Mouse (Mus musculus) lung, embryonic 15.5 days (tissue): ENCODE measurements around the gene Rrnad1. TPM values are rescaled to one million over a fixed set of nuclear protein-coding genes. Genes with fewer than 3 reads are reported as not detected.

ENCODE experiments used
- ATAC-seq: fragments of 200-750 bp; cut with Nextera tagmentation; 2 replicates; pipeline ENCODE4 v1.8.0; 2017; ENCODE audit warnings: moderate number of reproducible peaks, borderline replicate concordance; ENCODE audit not compliant: low FRiP score, low TSS enrichment; ENCODE audit errors: extremely low read depth
- H3K27ac ChIP-seq: fragments of 300-500 bp; sonication (generic); 2 replicates; pipeline ENCODE4 v1.5.1; 2015; ENCODE audit warnings: moderate library complexity, mild to moderate bottlenecking, inconsistent platforms
- H3K27me3 ChIP-seq: fragments of 300-500 bp; sonication (generic); 2 replicates; pipeline ENCODE4 v1.6.1; 2015; ENCODE audit warnings: inconsistent platforms
- H3K36me3 ChIP-seq: fragments of 300-500 bp; sonication (generic); 2 replicates; pipeline ENCODE4 v1.6.1; 2015; ENCODE audit warnings: inconsistent platforms
- H3K4me1 ChIP-seq: fragments of 300-500 bp; sonication (generic); 2 replicates; pipeline ENCODE4 v1.6.1; 2015; ENCODE audit warnings: inconsistent platforms
- H3K4me2 ChIP-seq: fragments of 300-500 bp; sonication (generic); 2 replicates; pipeline ENCODE4 v1.6.1; 2015; ENCODE audit warnings: inconsistent platforms, mild to moderate bottlenecking, moderate library complexity
- H3K4me3 ChIP-seq: fragments of 300-500 bp; sonication (generic); 2 replicates; pipeline ENCODE4 v1.5.1; 2015; ENCODE audit warnings: mild to moderate bottlenecking, inconsistent platforms
- H3K9ac ChIP-seq: fragments of 300-500 bp; sonication (generic); 2 replicates; pipeline ENCODE4 v1.6.1; 2015; ENCODE audit warnings: inconsistent platforms
- H3K9me3 ChIP-seq: fragments of 300-500 bp; sonication (generic); 2 replicates; pipeline ENCODE4 v1.6.1; 2016; ENCODE audit warnings: inconsistent platforms
- WGBS: fragments of 180-500 bp; shearing (Covaris S2); methylation state at CpG from one replicate; pipeline ENCODE4 v1.1.7; 2015; 5-methylcytosine and 5-hydroxymethylcytosine counted together
- polyA plus RNA-seq: library from polyadenylated mRNA; unstranded; fragments of >200 nt; fragmentation: Nextera tagmentation; extraction: Ambion mirVana; gene quantifications from 2 replicates; pipeline ENCODE4 v1.2.1, GENCODE M21; 2015

Gene Rrnad1
- 18.3 and 18.5 TPM in 2 replicates for polyA plus RNA-seq

DNA sequence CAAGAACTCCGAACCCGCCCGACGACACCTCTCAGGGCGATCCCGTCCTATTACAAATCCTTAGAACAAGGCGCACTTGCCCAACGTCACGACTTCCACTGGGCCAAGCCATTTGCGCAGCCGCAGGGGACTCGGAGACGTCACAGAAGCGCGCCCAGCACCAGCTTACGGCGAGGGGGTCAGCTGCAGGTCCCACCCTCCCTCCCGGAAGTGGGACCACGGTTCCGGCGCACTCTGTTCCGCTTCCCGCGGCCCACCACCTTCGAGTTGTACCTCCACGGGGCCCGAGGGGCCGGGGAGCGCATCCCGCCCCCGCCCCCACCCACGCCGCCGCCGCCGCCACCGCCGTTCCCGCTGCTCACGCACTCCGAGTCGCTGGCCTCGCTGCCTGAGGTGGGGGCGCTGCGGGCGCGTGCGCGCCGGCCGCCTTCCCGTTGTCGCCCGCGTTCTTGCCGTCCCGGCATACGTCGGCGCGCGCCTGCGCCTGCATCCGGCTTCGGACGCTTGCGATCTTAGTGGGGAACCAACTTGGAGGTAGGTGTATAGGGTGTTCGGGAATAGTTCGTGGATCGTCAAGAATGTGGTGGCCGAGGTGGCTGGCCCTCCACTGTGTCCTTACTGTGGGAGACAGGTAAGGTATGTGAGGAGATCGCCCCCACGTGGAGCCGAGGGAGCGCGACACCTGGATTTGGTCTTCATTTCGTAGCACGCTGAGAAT is at the start of gene Rrnad1, which contains the start of gene Isg20l2:
Gene Rrnad1 (minus strand): TSS at position 640 of the 718 bp plus-strand sequence.
Gene Isg20l2 (plus strand): TSS at position 237 of the 718 bp plus-strand sequence.
- H3K4me2 ChIP-seq: peak within 1 kb of the TSS; percentile 72
- WGBS: under 1% methylated on average over 73 of the region's 78 CpGs
- H3K9ac ChIP-seq: peak within 1 kb of the TSS; percentile 96
- peaks cover 30% of the 10 kb centered on the region for H3K4me1 ChIP-seq
- peaks cover 52% of the 10 kb centered on the region for H3K36me3 ChIP-seq
- H3K27me3 ChIP-seq: no peaks in the 10 kb centered on the region
- peak within 1 kb of the TSS; percentile 89 for H3K27ac ChIP-seq
- no peaks in the 10 kb centered on the region for H3K9me3 ChIP-seq
- peak; percentile 97 for ATAC-seq
- H3K4me3 ChIP-seq: peak within 1 kb of the TSS; percentile 93

DNA sequence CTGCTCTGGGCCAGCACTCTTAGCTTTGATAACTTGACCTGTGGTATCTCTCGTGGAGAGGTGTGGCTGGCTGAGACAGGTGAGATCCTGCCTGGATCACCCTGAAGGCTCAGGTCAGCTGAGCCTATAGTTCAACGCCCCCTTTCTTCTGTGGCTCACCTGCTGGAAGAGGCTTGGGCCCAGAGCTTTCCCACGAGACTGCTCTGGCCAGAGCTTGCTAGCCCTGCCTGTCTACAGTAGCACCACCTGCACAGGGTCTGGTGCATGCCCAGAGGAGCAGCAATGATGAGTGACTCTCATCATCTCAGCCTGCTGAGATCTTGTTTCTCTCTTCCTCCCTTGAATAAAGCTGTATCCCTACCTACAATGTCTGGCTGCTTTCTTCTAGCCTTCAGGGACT is 49.6 kb upstream of the Rrnad1 start:
- peaks cover 46% of the 10 kb centered on the region for H3K4me1 ChIP-seq

DNA sequence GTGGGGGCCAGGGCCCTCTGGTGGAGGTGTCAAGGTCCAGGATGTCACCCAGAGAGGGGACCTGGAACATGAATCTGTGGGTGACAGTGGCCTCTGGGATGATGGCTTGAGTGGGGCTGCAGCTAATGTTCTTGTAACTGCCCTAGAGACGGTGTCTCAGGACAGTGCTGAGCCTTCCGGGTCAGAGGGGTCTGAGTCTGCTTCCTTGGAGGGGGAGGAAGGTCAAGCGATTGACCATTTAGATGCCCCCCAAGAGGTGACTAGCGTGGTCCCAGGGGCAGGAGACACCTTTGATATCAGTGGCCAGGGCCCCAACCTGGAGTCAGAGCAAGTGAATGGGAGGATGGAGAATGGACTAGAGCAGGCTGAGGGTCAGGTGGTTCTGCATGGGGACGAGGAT is 49.0 kb upstream of the Rrnad1 start:
- no peaks in the 10 kb centered on the region for H3K27me3 ChIP-seq
- no peaks in the 10 kb centered on the region for H3K9me3 ChIP-seq
- WGBS: 80% methylated on average over 5 of the region's 5 CpGs
- no peak overlapping the region for H3K9ac ChIP-seq
- peaks cover 6% of the 10 kb centered on the region for H3K36me3 ChIP-seq
- no peak overlapping the region for H3K4me2 ChIP-seq
- peaks cover 44% of the 10 kb centered on the region for H3K4me1 ChIP-seq
- no peak for ATAC-seq
- no peak overlapping the region for H3K27ac ChIP-seq
- H3K4me3 ChIP-seq: no peak overlapping the region

More for the DNA sequence above, 49.6 kb upstream of the Rrnad1 start:
- no peaks in the 10 kb centered on the region for H3K27me3 ChIP-seq
- no peaks in the 10 kb centered on the region for H3K9me3 ChIP-seq
- peaks cover 6% of the 10 kb centered on the region for H3K36me3 ChIP-seq
- ATAC-seq: no peak
- no peak overlapping the region for H3K27ac ChIP-seq
- 55% methylated on average over 3 of the region's 3 CpGs for WGBS
- H3K4me2 ChIP-seq: no peak overlapping the region
- no peak overlapping the region for H3K9ac ChIP-seq
- no peak overlapping the region for H3K4me3 ChIP-seq

DNA sequence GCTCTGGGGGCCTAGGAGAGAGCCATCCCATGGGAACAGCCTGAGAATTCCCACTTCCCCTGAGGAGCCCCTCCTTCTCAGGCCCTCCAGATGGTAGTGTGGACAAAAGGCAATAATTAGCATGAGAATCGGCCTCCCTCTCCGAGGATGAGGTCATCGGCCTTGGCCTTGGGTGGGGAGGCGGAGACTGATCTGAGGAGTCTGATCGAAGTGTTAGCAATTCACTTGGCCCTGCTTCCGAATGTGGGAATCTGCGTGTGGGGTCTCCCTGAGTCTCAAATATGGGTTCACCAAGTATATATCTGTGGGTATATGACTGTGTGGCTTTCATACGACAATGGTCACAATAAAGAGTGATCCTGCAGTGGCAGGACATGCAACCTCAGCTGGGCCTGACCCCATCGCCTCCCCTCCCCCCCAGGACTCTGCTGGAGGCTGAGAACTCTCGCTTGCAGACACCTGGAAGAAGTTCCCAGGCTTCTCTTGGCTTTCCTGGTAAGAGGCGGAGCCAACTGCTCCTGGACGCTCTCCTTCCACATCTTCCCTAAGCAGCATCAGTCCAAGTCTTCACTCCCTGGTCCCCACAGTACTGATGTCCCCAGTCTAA is 44.0 kb upstream of the Rrnad1 start:
- Histone ChIP-seq H3K9ac (no peak overlapping the region), H3K27me3 (peaks cover 3% of the 10 kb centered on the region; the same call in 1 of the 2 replicates), H3K4me1 (peaks cover 47% of the 10 kb centered on the region), H3K4me2 (peak overlapping the region; percentile 91), H3K9me3 (no peaks in the 10 kb centered on the region), H3K27ac (peak overlapping the region; percentile 61), H3K4me3 (peak overlapping the region; percentile 59), H3K36me3 (peaks cover 6% of the 10 kb centered on the region)
- 28% methylated on average over 12 of the region's 12 CpGs for WGBS
- ATAC-seq: peak; percentile 23; the same call in 1 of the 2 replicates

DNA sequence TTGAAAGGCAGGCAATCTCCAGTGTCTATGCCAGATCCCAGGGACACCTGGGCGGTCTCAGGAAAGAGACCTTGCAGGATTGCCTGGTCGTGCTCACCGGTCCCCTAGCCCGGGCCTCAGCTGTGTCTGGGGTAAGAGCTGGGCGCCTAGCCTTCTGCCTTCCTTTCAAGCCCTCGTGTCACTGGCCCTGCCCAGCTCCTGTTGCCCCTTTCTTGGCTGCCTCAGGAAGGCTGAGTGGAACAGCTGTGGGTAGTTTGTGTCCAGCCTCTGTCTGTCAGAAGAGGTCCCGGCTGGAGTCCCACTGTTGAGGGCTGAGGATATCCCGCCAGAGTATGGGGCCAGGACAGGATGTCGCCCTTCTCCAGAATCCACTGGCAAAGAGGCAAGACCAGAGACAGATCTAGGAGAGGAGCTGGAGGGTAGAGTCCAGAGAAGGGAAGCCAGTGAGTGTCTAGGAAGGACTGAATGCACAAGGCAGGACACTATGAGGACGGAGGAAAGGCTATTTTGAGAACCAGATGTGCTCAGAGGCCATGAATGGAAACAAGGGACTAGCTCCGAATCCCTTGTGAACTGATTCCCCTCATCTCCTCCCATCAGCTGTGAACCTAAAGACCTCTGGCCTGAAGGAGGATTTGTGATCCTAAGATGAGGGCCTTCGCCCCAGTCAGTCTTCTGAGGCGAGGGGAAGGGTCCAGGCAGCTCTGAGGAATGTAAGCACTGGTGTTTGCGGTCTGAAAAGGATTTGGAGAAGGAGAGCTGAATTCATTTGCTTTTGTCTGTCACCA is 43.3 kb upstream of the Rrnad1 start:
- Histone ChIP-seq H3K27me3 (peaks cover 3% of the 10 kb centered on the region; the same call in 1 of the 2 replicates), H3K4me2 (peak overlapping the region; percentile 91), H3K27ac (peak overlapping the region; percentile 61), H3K9ac (peak overlapping the region; percentile 22), H3K4me1 (peaks cover 47% of the 10 kb centered on the region), H3K36me3 (peaks cover 6% of the 10 kb centered on the region), H3K9me3 (no peaks in the 10 kb centered on the region), H3K4me3 (peak overlapping the region; percentile 59)
- no peak for ATAC-seq
- WGBS: 42% methylated on average over 14 of the region's 14 CpGs

DNA sequence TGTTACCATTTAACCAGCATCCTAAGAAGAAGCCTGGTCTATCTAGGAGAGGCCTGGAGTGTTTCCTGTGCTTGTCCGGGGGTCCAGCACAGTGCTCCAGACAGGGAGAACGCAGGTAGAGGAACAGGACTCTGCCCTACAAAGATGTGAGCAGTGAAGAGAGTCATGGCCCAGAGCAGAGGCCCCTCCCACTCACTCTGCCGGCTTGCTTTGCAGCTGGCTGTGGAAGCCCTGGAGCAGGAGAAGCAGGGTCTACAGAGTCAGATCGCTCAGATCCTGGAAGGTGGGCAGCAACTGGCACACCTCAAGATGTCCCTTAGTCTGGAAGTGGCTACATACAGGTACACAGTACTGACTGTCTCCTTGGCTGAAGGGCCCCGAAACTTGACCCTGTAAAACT is 42.3 kb upstream of the Rrnad1 start:
- peak overlapping the region; percentile 91 for H3K4me2 ChIP-seq
- H3K27ac ChIP-seq: no peak overlapping the region
- peaks cover 6% of the 10 kb centered on the region for H3K36me3 ChIP-seq
- H3K9me3 ChIP-seq: no peaks in the 10 kb centered on the region
- H3K27me3 ChIP-seq: peaks cover 3% of the 10 kb centered on the region; the same call in 1 of the 2 replicates
- no peak for ATAC-seq
- H3K4me1 ChIP-seq: peaks cover 47% of the 10 kb centered on the region
- peak overlapping the region; percentile 59 for H3K4me3 ChIP-seq
- peak overlapping the region; percentile 77; the same call in 1 of the 2 replicates for H3K9ac ChIP-seq
- WGBS: 23% methylated on average over 5 of the region's 5 CpGs

DNA sequence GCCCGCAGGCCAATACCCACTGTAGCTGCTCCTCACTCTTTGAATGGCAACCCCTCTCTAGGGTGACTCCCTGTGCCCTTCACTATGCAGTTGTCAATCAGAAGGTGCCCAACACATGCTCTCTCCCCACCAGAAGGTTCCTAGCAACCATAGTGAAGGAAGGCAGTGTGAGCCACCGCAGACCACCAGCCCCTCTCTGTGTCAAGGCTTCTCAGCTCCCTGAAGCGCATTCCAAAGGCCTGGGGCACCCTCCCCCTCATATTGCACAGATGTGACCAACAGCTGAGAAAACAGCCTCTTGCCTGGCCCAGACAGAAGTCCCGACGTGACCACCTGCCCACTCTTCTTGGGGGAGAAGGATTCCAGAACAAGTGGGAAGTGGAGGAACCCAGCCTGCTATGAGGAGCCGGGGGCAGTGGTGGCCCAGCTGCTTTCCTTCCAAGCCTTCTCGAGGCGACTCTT is 41.7 kb upstream of the Rrnad1 start:
- 16% methylated on average over 8 of the region's 8 CpGs for WGBS
- no peaks in the 10 kb centered on the region for H3K9me3 ChIP-seq
- H3K4me3 ChIP-seq: peak overlapping the region; percentile 59
- H3K4me2 ChIP-seq: peak overlapping the region; percentile 91
- peak overlapping the region; percentile 79 for H3K27ac ChIP-seq
- peak overlapping the region; percentile 77 for H3K9ac ChIP-seq
- H3K36me3 ChIP-seq: peaks cover 6% of the 10 kb centered on the region
- H3K27me3 ChIP-seq: peaks cover 3% of the 10 kb centered on the region; the same call in 1 of the 2 replicates
- no peak for ATAC-seq
- peaks cover 47% of the 10 kb centered on the region for H3K4me1 ChIP-seq

DNA sequence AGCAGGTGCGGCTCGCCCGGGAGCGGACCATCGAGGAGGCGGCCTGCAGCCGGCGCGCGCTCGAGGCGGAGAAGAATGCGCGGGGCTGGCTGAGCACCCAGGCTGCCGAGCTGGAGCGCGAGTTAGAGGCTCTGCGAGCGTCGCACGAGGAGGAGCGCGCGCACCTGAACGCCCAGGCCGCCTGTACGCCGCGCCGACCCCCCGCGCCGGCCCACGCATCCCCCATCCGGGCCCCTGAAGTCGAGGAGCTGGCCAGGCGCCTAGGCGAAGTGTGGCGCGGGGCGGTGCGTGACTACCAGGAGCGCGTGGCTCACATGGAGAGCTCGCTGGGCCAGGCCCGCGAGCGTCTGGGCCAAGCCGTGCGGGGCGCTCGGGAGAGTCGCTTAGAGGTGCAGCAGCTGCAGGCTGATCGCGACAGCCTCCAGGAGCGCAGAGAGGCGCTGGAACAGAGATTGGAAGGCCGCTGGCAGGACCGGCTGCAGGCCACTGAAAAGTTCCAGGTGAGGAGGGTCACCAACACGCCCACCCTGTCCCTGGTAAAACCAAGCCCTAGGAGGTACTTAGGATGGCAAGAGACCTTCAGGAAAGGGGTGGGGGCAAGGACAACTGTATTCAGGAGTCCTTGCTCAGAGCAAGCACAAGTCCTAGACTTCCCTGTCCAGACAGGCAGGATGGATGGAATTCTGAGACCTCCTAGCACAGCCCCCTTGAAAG is 41.1 kb upstream of the Rrnad1 start:
- H3K4me3 ChIP-seq: peak overlapping the region; percentile 59
- peaks cover 47% of the 10 kb centered on the region for H3K4me1 ChIP-seq
- peak overlapping the region; percentile 91 for H3K4me2 ChIP-seq
- under 1% methylated on average over 60 of the region's 60 CpGs for WGBS
- peak overlapping the region; percentile 79 for H3K27ac ChIP-seq
- H3K36me3 ChIP-seq: peaks cover 6% of the 10 kb centered on the region
- peak overlapping the region; percentile 77 for H3K9ac ChIP-seq
- peak; percentile 11; the same call in 1 of the 2 replicates for ATAC-seq
- peaks cover 3% of the 10 kb centered on the region; the same call in 1 of the 2 replicates for H3K27me3 ChIP-seq
- H3K9me3 ChIP-seq: no peaks in the 10 kb centered on the region

DNA sequence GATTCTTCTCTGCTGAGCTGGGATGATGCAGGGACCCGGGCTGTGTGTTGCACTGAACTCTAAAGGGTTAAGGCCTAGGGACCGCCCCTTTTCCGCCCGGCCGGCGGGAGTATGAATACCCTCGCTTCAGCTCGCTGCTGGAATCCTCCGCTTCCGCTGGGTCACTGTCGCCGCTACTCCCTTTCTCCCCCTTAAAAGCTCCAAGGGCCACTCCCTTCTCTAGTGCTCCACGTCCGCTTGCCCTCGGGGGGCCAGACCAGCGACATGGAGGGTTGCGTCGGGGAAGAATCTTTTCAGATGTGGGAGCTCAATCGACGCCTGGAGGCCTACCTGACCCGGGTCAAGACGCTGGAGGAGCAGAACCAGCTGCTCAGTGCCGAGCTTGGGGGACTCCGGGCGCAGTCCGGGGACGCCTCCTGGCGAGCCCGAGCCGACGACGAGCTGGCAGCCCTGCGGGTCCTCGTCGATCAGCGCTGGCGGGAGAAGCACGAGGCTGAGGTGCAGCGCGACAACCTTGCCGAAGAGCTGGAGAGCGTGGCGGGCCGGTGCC is 40.5 kb upstream of the Rrnad1 start, which contains the start of gene Nes:
Gene Nes (plus strand): TSS at position 140 of the 550 bp plus-strand sequence.
- peak within 1 kb of the TSS; percentile 91 for H3K4me2 ChIP-seq
- H3K9ac ChIP-seq: peak within 1 kb of the TSS; percentile 77
- peaks cover 47% of the 10 kb centered on the region for H3K4me1 ChIP-seq
- H3K36me3 ChIP-seq: peaks cover 6% of the 10 kb centered on the region
- H3K27ac ChIP-seq: peak within 1 kb of the TSS; percentile 79
- H3K9me3 ChIP-seq: no peaks in the 10 kb centered on the region
- H3K27me3 ChIP-seq: peaks cover 3% of the 10 kb centered on the region; the same call in 1 of the 2 replicates
- ATAC-seq: peak; percentile 84
- under 1% methylated on average over 44 of the region's 44 CpGs for WGBS
- H3K4me3 ChIP-seq: peak within 1 kb of the TSS; percentile 59

DNA sequence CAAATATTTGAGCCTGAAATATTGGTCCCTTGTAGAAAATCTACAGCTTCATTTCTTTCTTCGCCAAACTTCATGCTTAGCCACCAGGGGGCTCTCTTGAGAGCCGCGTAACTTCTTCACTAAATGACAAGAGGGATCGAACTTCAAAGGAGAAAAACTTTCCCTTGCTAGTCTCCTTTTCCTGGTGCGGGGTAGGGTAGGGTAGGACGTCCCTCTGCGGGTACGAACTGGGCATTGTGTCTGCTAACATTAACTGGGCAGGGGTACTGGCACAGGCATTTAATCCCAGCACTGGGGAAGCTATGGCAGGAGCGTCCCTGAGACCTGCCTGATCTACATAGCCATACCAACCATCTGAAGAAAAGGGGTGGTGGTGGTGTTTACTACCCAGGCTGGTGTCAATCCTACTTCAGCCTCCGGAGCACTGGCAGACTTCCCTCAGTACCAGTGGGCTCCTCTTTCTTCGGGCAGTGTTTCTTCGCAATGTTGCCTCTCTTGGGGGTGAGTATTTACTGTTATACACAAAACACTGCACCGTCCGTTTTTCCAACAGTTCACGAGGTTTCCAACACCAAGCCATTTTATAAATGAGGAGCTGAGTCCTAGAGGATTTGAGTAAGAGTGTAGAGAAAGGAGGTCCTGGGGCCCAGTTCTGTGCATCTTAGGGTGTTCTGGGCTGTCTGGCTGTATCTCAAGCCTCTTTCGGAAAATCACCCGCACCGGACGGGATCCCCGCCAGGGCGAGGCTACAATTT is 39.8 kb upstream of the Rrnad1 start:
- peaks cover 3% of the 10 kb centered on the region; the same call in 1 of the 2 replicates for H3K27me3 ChIP-seq
- no peaks in the 10 kb centered on the region for H3K9me3 ChIP-seq
- peak overlapping the region; percentile 91 for H3K4me2 ChIP-seq
- 2% methylated on average over 21 of the region's 21 CpGs for WGBS
- 0 out of 2 replicates have a peak, but pooled peaks have one; percentile 8 for ATAC-seq
- H3K27ac ChIP-seq: peak overlapping the region; percentile 79
- H3K36me3 ChIP-seq: peaks cover 2% of the 10 kb centered on the region
- peaks cover 47% of the 10 kb centered on the region for H3K4me1 ChIP-seq
- 0 out of 2 replicates have a peak overlapping the region, but pooled peaks have one; percentile 77 for H3K9ac ChIP-seq
- peak overlapping the region; percentile 59 for H3K4me3 ChIP-seq
